Mouse (Mus musculus) right cerebral cortex, postnatal 10 days (tissue): Measurements from ENCODE around the gene Usp17la.
"Not testable (repeated sequence)": the region's sequence is repeated elsewhere in the genome, so short reads cannot be mapped to it uniquely, and the experiment has no call there.

Experiments
- DNase-seq, 2 experiments: peaks; one replicate each; pipeline ENCODE4 v3.0.0; 2021; ENCODE audit warnings: low spot score in 2 of 2

Gene Usp17la

GRCm38 (mm10) chr7:104856709-104857108 is at the start of gene Usp17la:
Usp17la (plus strand) TSS chr7:104857009.
- not testable (repeated sequence) for DNase-seq

- not testable (repeated sequence) for DNase-seq
Observed at GRCm38 (mm10) chr7:104810335-104810734, 46.5 kb upstream of the Usp17la start.

- no peak for DNase-seq
Observed at GRCm38 (mm10) chr7:104842503-104842902, 14.3 kb upstream of the Usp17la start, which contains the start of gene Usp17lb. Usp17lb (minus strand) TSS chr7:104842603.

GRCm38 (mm10) chr7:104843731-104844287 is 13.0 kb upstream of the Usp17la start:
- no peak for DNase-seq

GRCm38 (mm10) chr7:104851546-104851945 is 5.3 kb upstream of the Usp17la start:
- DNase-seq, result not testable (repeated sequence)

GRCm38 (mm10) chr7:104855248-104855750 is 1.5 kb upstream of the Usp17la start:
- DNase-seq, result no peak

- no peak for DNase-seq
Observed at GRCm38 (mm10) chr7:104857683-104858082, 874 bp downstream of the Usp17la start.

- no peak for DNase-seq
Observed at GRCm38 (mm10) chr7:104861381-104861780, 4.6 kb downstream of the Usp17la start.

- DNase-seq, result no peak
Observed at GRCm38 (mm10) chr7:104877731-104878130, 20.9 kb downstream of the Usp17la start, which contains the start of gene Olfr665. Olfr665 (plus strand) TSS chr7:104878031.

- no peak for DNase-seq
Observed at GRCm38 (mm10) chr7:104895852-104896251, 39.0 kb downstream of the Usp17la start, which contains the start of gene Olfr666. Olfr666 (minus strand) TSS chr7:104895952.
